Mouse (Mus musculus) stomach, adult 2 months (tissue): ENCODE results near the gene Nek8. TPM values are rescaled to one million over a fixed set of nuclear protein-coding genes. Genes with fewer than 3 reads are reported as not detected.

Experiments
- polyA plus RNA-seq: library from polyadenylated mRNA; depleted of rRNA; stranded (reverse); fragments of >200 nt; gene quantifications from 2 replicates; pipeline ENCODE4 v1.2.3, GENCODE M21; 2012; rRNA removed

Nek8 gene
- polyA plus RNA-seq = 6.4 and 6.5 TPM in 2 replicates

GRCm38 (mm10) chr11:78176402-78176862 lies at the start of gene Nek8, which contains the start of gene Tlcd1:
Nek8 (minus strand) TSS chr11:78176675.
Tlcd1 (plus strand) TSS chr11:78176711.

DNA sequence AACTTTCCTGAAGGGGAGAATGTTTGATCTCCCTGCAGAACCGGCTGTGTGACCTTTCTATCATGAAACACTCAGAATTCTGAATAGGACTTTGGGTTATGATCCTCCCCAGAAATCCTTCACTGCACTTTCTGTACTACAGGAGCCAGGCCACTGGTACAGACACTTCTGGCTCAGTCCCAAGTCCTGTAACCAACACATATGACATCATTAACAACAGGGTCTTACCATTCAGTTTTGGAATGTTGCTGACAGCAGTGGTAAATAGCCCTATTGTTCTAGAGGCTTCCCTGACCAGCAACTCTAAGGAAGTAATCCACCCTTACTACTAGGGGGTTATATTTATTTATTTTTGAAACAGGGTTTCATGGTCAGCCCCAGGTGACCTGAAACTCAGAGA lies 16.6 kb upstream of the Nek8 start, which contains the start of gene Proca1:
TSS of gene Proca1 (plus strand) at position 280 of the 400 bp plus-strand sequence.

GRCm38 (mm10) chr11:78188331-78189233 lies 12.1 kb upstream of the Nek8 start, which contains the start of gene Rab34:
Rab34 (plus strand) TSS chr11:78188430.

DNA sequence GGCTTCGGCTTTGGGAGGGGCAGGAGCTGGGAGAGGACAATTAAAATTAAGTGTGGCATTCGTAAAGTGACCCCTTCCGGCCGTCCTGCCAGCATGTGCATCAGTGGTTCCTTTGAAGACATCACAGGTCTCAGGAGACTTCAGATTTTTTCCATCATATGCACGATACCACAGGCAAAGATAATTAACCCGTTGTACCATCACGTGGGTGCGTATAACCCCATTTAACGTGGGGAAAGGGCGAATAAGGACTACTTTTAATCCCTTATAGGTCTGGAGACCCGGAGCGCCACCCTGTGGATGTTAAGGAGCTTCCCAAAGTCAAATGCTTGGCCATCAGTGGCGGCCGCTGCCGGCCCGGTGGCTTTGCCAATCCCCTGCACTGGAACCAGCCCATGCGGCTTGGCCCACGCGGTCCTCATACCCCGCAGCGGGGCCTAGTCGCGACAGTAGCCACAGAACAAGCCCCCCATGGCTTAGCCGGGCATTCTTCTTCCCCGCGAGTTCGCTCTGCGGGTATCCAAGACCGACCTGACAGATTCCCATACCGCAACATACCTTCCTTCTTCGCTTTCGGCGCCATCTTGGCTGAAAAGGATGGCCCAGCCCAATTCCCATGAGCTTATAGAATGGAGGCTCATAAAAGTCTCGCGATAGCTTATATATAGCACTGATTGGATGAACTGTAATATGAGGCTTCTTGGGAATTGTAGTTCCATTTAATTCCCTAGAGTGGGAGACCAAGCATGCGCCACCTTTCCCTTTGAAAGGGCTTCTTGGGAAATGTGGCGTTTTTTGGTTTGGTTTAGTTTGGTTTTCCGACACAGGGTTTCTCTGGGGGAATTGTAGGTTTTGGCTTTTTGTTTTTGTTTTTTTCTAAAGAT lies 6.7 kb upstream of the Nek8 start, which contains the start of gene Rpl23a:
TSS of gene Rpl23a (minus strand) at position 624 of the 884 bp plus-strand sequence.

DNA sequence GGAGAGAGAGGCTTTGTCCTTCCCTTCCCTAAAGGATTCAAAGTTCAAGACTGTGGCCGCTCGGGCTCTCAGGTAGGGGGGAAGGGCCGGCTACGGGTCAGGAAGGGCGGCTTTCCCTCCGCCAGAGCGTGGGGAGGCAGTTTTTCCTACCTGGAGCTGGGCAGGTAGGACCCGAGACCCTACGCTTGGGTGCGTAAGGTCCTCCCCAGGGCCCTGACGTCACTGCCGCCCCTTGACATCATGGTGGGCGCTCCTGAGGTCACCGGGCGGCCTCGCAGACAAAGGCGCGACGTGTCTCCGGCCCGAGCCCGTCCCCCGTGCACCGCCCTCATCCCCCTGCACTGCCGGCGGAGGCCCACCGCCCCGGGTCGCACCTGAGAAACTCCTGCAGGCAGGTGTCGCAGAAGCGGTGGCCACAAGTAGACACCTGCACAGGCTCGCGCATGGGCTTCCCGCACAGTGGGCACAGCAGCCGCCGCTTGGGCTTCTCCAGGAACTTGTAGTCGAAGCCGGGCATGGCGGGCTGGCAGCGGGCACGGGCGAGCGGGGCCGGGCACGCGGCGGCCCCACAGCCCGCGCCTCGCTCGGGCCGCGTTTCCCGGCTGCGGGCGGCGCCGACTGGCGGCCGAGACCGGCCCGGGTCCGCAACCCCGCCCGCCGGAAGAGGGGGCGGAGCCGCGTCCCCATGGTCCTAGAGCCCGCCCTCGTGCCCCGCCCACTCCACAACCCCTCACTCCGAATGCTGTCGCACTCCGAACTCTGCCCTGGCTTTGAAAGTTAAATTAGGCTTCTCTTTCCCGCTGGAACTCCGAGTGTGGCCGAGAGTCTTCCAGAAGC lies 11.3 kb downstream of the Nek8 start, which contains the start of gene Traf4:
TSS of gene Traf4 (minus strand) at position 666 of the 837 bp plus-strand sequence.

Other genes with a start within 250 kb of the Nek8 start
- gene Sez6, start 245.9 kb downstream of the Nek8 start, polyA plus RNA-seq = 1.1 and 1.7 TPM in 2 replicates
- gene Phf12, start 193.9 kb downstream of the Nek8 start, polyA plus RNA-seq = 16.2 and 19.2 TPM in 2 replicates
- gene Dhrs13, start 144.4 kb downstream of the Nek8 start, polyA plus RNA-seq = 3.2 and 5.0 TPM in 2 replicates
- gene Flot2, start 138.7 kb downstream of the Nek8 start, polyA plus RNA-seq = 24.7 and 30.1 TPM in 2 replicates
- gene Eral1, start 96.3 kb downstream of the Nek8 start, polyA plus RNA-seq = 13.7 and 15.4 TPM in 2 replicates
- 8.2 and 9.1 TPM in 2 replicates for gene Fam222b, start 82.0 kb downstream of the Nek8 start, polyA plus RNA-seq
- 56.3 and 88.1 TPM in 2 replicates for gene Traf4, start 11.1 kb downstream of the Nek8 start, polyA plus RNA-seq
- gene Tlcd1, start within 50 bp of the Nek8 start, polyA plus RNA-seq = 23.7 and 47.3 TPM in 2 replicates
- 14.0 and 21.6 TPM in 2 replicates for gene Rpl23a, start 6.9 kb upstream of the Nek8 start, polyA plus RNA-seq
- 17.3 and 32.5 TPM in 2 replicates for gene Rab34, start 11.8 kb upstream of the Nek8 start, polyA plus RNA-seq
- gene Proca1, start 16.7 kb upstream of the Nek8 start, polyA plus RNA-seq = 0.09 and 0.15 TPM in 2 replicates
- 49.4 and 60.2 TPM in 2 replicates for gene Sdf2, start 69.1 kb upstream of the Nek8 start, polyA plus RNA-seq
- gene Supt6, start 69.3 kb upstream of the Nek8 start, polyA plus RNA-seq = 14.7 and 15.7 TPM in 2 replicates
- 46.4 and 52.0 TPM in 2 replicates for gene 2610507B11Rik, start 85.1 kb upstream of the Nek8 start, polyA plus RNA-seq
- gene BC030499, start 114.2 kb upstream of the Nek8 start, polyA plus RNA-seq = 0.06 TPM in 2 replicates
- gene Spag5, start 124.9 kb upstream of the Nek8 start, polyA plus RNA-seq = 2.4 and 4.1 TPM in 2 replicates
- gene Aldoc, start 146.3 kb upstream of the Nek8 start, polyA plus RNA-seq = 5.7 and 6.7 TPM in 2 replicates
- 35.8 and 40.6 TPM in 2 replicates for gene Pigs, start 151.7 kb upstream of the Nek8 start, polyA plus RNA-seq
- gene Unc119, start 166.8 kb upstream of the Nek8 start, polyA plus RNA-seq = 13.9 and 17.0 TPM in 2 replicates
- gene Foxn1, start 209.9 kb upstream of the Nek8 start, polyA plus RNA-seq = 1.5 and 1.9 TPM in 2 replicates
- gene Slc13a2, start 245.5 kb upstream of the Nek8 start, polyA plus RNA-seq = 0.03 TPM in 2 replicates